Mouse (Mus musculus) midbrain, embryonic 11.5 days (tissue): ENCODE results near the gene Pidd1. TPM values are rescaled to one million over a fixed set of nuclear protein-coding genes. Genes with fewer than 3 reads are reported as not detected.
A peak's percentile ranks its signal among the peaks of the same experiment; 100 is the strongest.

Experiments used
- ATAC-seq: fragments of 200-750 bp; cut with Nextera tagmentation; 2 replicates; pipeline ENCODE4 v1.8.0; 2017; ENCODE audit warnings: moderate TSS enrichment, moderate library complexity; ENCODE audit not compliant: low FRiP score
- DNase-seq: peaks from one replicate; pipeline ENCODE4 v3.0.0; 2015; ENCODE audit warnings: low spot score; ENCODE audit errors: missing footprints
- H3K27ac ChIP-seq: fragments of 300-500 bp; sonication (generic); 2 replicates; pipeline ENCODE4 v1.5.1; 2014; ENCODE audit warnings: low read depth, low read length
- H3K27me3 ChIP-seq: fragments of 300-500 bp; sonication (generic); 2 replicates; pipeline ENCODE4 v1.6.1; 2014; ENCODE audit warnings: mild to moderate bottlenecking, low read length, moderate library complexity, mixed read lengths; ENCODE audit not compliant: control insufficient read depth, insufficient read depth
- H3K36me3 ChIP-seq: fragments of 300-500 bp; sonication (generic); 2 replicates; pipeline ENCODE4 v1.6.1; 2014; ENCODE audit warnings: mild to moderate bottlenecking, low read length, moderate library complexity, mixed read lengths; ENCODE audit not compliant: control insufficient read depth, insufficient read depth
- H3K4me1 ChIP-seq: fragments of 300-500 bp; sonication (generic); 2 replicates; pipeline ENCODE4 v1.6.1; 2014; ENCODE audit warnings: low read length; ENCODE audit not compliant: control insufficient read depth, insufficient read depth
- H3K4me2 ChIP-seq: fragments of 300-500 bp; sonication (generic); 2 replicates; pipeline ENCODE4 v1.6.1; 2014; ENCODE audit warnings: mild to moderate bottlenecking, moderate library complexity
- H3K4me3 ChIP-seq: fragments of 300-500 bp; sonication (generic); 2 replicates; pipeline ENCODE4 v1.5.1; 2014; ENCODE audit warnings: low read depth, low read length
- H3K9ac ChIP-seq: fragments of 300-500 bp; sonication (generic); 2 replicates; pipeline ENCODE4 v1.6.1; 2014; ENCODE audit warnings: low read length
- H3K9me3 ChIP-seq: fragments of 300-500 bp; sonication (generic); 2 replicates; pipeline ENCODE4 v1.6.1; 2016; ENCODE audit warnings: low read length; ENCODE audit not compliant: control insufficient read depth
- WGBS: fragments of 180-500 bp; shearing (Covaris S2); extraction: QIAGEN DNeasy Blood & Tissue Kit; methylation state at CpG from one replicate; pipeline ENCODE4 v1.1.7; 2014; 5-methylcytosine and 5-hydroxymethylcytosine counted together
- polyA plus RNA-seq: library from polyadenylated mRNA; unstranded; fragments of >200 nt; fragmentation: Nextera tagmentation; extraction: Ambion mirVana; gene quantifications from 2 replicates; pipeline ENCODE4 v1.2.1, GENCODE M21; 2014

Pidd1 gene
- polyA plus RNA-seq, 1 experiment from 2014 or later, result 7.8 TPM

DNA sequence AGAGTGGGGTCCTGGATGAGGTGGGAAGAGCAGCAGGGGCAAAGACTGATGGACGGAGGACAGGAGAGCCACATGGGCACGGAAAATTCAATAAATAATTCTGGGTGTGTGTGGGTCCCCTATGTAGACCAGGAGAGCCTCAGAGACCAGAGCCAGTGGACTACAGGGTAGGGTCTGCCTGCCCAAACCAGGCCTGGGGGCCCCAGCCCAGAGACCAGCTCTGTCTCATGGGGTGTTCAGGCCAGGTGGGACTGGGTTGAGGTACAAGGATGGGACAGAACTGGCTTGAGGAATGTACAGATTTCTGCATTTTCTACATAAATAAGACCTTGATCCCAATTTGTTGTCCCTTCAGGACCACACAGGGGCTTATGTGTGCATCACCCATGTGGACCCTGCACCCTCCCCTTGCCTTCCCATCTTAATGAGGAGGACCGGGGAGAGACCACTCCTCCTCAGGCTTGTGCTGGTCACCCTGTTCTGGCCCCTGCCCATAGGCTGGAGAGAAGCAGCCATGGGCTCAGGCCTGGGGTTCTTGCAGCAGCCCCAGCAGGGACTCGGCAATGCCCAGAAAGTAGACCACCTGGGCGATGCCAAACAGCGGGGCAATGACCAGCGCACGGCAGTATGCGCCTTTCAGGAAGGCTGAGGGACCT, 13.1 kb downstream of the Pidd1 start:
- Histone ChIP-seq H3K27me3 (no peaks in the 10 kb centered on the region; the same call in 1 of the 2 replicates), H3K4me2 (no peak overlapping the region), H3K9me3 (no peaks in the 10 kb centered on the region), H3K27ac (no peak overlapping the region), H3K4me1 (peaks cover 30% of the 10 kb centered on the region), H3K36me3 (no peaks in the 10 kb centered on the region; the same call in 1 of the 2 replicates), H3K9ac (no peak overlapping the region), H3K4me3 (no peak overlapping the region)
- DNase-seq, result no peak
- 94% methylated on average over 9 of the region's 9 CpGs for WGBS
- no peak for ATAC-seq

DNA sequence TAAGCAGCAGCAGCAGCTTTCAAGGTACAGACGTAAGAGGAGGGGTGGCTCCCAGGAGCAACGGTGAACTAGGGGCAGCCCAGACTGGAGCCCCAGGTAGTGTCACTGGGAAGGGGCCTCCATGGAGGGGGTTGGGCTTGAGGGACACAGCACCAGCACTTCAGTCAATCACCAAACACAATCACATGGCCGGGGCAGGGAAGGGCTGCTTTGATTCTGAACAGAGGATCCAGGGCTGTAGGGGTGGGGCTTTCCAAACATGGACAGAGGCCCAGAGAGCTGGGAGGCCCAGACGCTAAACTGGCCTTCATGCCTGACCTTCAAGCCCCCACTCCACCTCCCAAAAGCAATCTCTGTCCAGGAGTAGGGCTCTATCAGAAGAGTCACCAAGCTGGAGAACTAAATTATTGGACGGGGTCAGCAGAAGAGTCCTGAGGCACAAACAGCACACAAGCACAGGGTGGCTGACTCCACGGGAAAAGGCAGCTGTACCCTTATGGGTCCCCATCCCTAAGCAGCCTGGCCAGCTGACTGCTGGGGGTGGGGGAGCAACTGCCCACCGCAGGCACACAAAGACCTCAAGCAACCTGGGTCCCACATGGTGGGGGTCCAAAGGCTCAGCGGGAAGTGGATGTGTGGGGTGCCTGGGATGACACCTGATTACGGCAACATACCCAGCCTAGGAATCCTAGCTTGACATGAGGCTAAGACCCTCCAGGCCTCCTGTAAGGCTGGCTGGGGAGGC, 13.8 kb downstream of the Pidd1 start:
- 64% methylated on average over 9 of the region's 9 CpGs for WGBS
- peak; percentile 82 for DNase-seq
- H3K27me3 ChIP-seq, result no peaks in the 10 kb centered on the region; the same call in 1 of the 2 replicates
- H3K4me3 ChIP-seq, result no peak overlapping the region
- H3K27ac ChIP-seq, result no peak overlapping the region; the same call in 1 of the 2 replicates
- no peaks in the 10 kb centered on the region; the same call in 1 of the 2 replicates for H3K36me3 ChIP-seq
- H3K9ac ChIP-seq, result no peak overlapping the region
- H3K4me1 ChIP-seq, result peaks cover 25% of the 10 kb centered on the region
- H3K4me2 ChIP-seq, result peak overlapping the region; percentile 59
- ATAC-seq, result peak; percentile 41
- H3K9me3 ChIP-seq, result no peaks in the 10 kb centered on the region

DNA sequence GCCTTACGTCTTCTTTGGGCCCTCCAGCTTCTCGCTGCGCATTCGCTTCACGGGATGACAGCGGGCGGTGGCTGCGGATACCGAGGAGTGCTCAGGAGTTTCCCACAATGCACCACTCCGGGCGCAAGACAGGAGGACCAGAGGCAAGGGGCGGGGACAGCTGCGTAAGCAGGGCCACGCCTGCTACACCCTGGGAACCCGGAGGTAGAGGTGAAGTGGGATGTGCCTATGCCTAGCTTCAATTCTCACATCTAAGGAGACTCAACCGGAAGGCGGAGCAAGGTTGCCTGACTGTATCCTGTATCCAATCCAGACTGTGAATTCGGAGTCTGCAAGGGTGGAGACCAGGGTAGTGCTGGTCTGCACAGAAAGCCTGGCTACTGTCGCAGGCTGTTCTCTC, 14.5 kb downstream of the Pidd1 start, which contains the start of gene Cend1:
Gene Cend1 (minus strand): TSS at position 182 of the 400 bp plus-strand sequence.
- peak; percentile 91 for DNase-seq
- Histone ChIP-seq H3K4me2 (peak within 1 kb of the TSS; percentile 59), H3K4me3 (peak within 1 kb of the TSS; percentile 39), H3K9ac (peak within 1 kb of the TSS; percentile 69), H3K27ac (peak within 1 kb of the TSS; percentile 25; the same call in 1 of the 2 replicates), H3K27me3 (no peaks in the 10 kb centered on the region; the same call in 1 of the 2 replicates), H3K36me3 (no peaks in the 10 kb centered on the region; the same call in 1 of the 2 replicates), H3K4me1 (peaks cover 19% of the 10 kb centered on the region), H3K9me3 (no peaks in the 10 kb centered on the region)
- peak; percentile 79 for ATAC-seq
- 2% methylated on average over 19 of the region's 19 CpGs for WGBS

DNA sequence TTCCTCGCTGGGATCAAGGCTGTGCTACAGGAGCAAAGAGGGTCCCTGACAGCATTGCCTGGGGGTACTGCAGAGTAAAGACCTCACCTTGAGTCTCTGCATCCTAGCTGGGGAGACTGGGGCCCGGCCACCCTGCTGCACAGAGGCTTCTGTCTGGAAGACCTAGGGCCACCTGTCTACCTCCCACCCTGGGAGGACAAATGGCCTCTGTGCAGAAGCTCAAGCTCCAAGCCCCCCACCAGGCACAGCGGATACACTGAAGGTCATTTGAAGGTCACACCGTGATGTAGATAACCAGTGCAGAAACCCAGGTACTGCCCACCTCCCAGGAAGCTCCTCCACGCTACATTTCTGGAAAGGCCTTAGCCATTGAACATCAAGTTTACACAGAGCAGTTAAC, 15.1 kb downstream of the Pidd1 start:
- 55% methylated on average over 5 of the region's 5 CpGs for WGBS
- H3K27ac ChIP-seq, result no peak overlapping the region
- no peaks in the 10 kb centered on the region; the same call in 1 of the 2 replicates for H3K36me3 ChIP-seq
- no peaks in the 10 kb centered on the region; the same call in 1 of the 2 replicates for H3K27me3 ChIP-seq
- H3K9ac ChIP-seq, result peak overlapping the region; percentile 69
- no peaks in the 10 kb centered on the region for H3K9me3 ChIP-seq
- peak overlapping the region; percentile 59 for H3K4me2 ChIP-seq
- peaks cover 13% of the 10 kb centered on the region for H3K4me1 ChIP-seq
- DNase-seq, result no peak
- ATAC-seq, result no peak
- peak overlapping the region; percentile 39 for H3K4me3 ChIP-seq

GRCm38 (mm10) chr7:141426948-141427730, 16.7 kb downstream of the Pidd1 start:
- ATAC-seq, result no peak
- WGBS, result 85% methylated on average over 12 of the region's 12 CpGs
- no peaks in the 10 kb centered on the region; the same call in 1 of the 2 replicates for H3K36me3 ChIP-seq

GRCm38 (mm10) chr7:141423811-141424210, 20.0 kb downstream of the Pidd1 start:
- H3K4me2 ChIP-seq, result no peak overlapping the region
- H3K9ac ChIP-seq, result no peak overlapping the region
- no peaks in the 10 kb centered on the region for H3K36me3 ChIP-seq
- no peak overlapping the region for H3K4me3 ChIP-seq
- no peak for ATAC-seq
- no peaks in the 10 kb centered on the region for H3K9me3 ChIP-seq
- 83% methylated on average over 4 of the region's 4 CpGs for WGBS
- peak; percentile 60 for DNase-seq
- H3K4me1 ChIP-seq, result peaks cover 2% of the 10 kb centered on the region
- no peaks in the 10 kb centered on the region; the same call in 1 of the 2 replicates for H3K27me3 ChIP-seq
- H3K27ac ChIP-seq, result no peak overlapping the region

More at GRCm38 (mm10) chr7:141426948-141427730, 16.7 kb downstream of the Pidd1 start:
- no peak overlapping the region for H3K4me2 ChIP-seq
- no peaks in the 10 kb centered on the region for H3K9me3 ChIP-seq
- no peak overlapping the region for H3K9ac ChIP-seq
- DNase-seq, result no peak
- no peaks in the 10 kb centered on the region; the same call in 1 of the 2 replicates for H3K27me3 ChIP-seq
- H3K27ac ChIP-seq, result no peak overlapping the region
- H3K4me3 ChIP-seq, result no peak overlapping the region
- peaks cover 12% of the 10 kb centered on the region for H3K4me1 ChIP-seq

- Histone ChIP-seq H3K4me3 (no peak overlapping the region), H3K9me3 (no peaks in the 10 kb centered on the region), H3K36me3 (no peaks in the 10 kb centered on the region), H3K9ac (no peak overlapping the region), H3K27me3 (no peaks in the 10 kb centered on the region), H3K27ac (no peak overlapping the region), H3K4me2 (no peak overlapping the region), H3K4me1 (no peaks in the 10 kb centered on the region)
- ATAC-seq (no peak), DNase-seq (no peak)
- WGBS, result 84% methylated on average over 9 of the region's 9 CpGs
Measured at GRCm38 (mm10) chr7:141420030-141420702, 23.7 kb downstream of the Pidd1 start.

DNA sequence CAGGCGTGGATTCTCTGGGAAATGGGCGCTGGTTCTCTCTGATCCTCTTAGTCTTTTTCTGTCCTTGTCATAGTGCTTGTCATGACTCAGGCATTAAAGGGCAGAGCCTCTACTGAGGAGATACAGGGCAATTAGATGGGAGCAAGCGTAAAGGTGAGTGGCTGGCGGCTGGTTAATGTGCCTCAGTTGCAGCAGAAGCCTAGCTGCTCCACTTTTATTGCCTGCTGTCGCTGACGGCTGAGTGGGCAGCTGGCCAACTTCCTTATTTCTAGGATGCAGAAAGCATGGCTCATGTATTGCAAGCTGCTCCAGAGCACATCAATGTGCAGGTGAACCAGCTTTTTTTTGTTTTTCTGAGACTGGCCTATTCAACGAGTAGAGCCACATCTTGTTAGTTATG, 24.9 kb downstream of the Pidd1 start:
- H3K27me3 ChIP-seq, result no peaks in the 10 kb centered on the region
- H3K4me1 ChIP-seq, result peaks cover 5% of the 10 kb centered on the region; the same call in 1 of the 2 replicates
- no peaks in the 10 kb centered on the region for H3K36me3 ChIP-seq
- DNase-seq, result no peak
- no peaks in the 10 kb centered on the region for H3K9me3 ChIP-seq
- no peak for ATAC-seq
- H3K4me3 ChIP-seq, result no peak overlapping the region
- no peak overlapping the region for H3K9ac ChIP-seq
- no peak overlapping the region for H3K4me2 ChIP-seq
- H3K27ac ChIP-seq, result no peak overlapping the region
- WGBS, result 90% methylated on average over 7 of the region's 7 CpGs
